Mouse (Mus musculus) cerebellum, postnatal 36 days (tissue): Measurements from ENCODE around the gene Vmp1.

Experiments used
- DNase-seq, 2 experiments: peaks; one replicate each; pipeline ENCODE4 v3.0.0; 2021 to 2022; ENCODE audit warnings: mixed read lengths in 2 of 2

Gene Vmp1

DNA sequence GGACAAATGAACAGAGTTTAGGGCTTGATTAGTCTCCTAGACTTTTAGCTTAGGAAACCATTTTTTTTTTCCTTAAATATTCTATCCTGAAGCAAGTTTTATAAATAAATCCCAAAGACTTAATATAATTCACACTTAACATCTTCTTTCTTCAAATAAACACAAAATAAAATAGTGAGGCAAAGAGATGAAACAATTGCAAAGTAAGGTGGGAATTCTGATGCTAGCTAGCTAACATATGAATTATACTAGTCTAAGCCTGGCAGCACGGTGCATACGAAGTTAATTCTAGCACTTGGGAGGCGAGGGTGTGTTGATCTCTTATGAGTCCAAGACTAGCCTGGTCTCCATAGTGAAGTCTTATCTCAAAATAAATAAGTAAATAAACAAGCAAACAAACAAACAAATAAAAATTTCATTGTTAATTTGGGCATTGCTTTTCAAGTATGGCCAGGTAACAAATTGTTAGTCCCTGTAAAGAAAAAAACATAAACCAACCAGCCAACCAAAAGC, 100.3 kb downstream of the Vmp1 start:
- no peak for DNase-seq

DNA sequence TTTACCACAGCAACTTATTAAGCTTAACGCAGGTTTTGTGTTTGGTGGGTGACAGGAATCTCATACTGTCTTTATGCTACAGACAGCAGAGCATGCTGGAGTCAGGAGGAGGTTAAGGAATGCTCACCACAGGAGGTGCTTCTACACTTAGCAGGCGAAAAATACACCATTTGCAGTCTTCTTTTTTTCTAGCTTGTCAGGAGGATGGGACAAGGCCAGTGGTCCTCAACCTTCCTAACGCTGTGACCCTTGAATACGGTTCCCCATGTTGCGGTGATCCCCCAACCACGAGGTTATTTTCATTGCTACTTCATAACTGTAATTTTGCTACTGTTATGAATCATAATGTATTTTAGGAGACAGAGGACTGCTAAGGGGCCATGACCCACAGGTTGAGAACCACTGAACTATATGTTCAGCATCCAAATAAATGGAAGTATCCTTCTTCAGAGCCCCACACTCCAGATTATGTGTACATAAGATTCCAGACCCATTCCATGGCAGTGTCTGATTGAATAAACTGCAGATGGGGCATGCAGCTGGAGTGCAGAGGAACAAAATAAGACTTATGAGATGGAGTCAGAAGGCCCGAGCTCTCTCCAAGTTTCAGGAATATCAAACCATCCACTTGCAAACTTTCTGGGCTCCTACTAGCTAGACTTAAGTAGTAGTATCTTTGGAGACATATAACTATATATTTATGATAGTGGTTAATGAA, 100.9 kb downstream of the Vmp1 start:
- no peak for DNase-seq

DNA sequence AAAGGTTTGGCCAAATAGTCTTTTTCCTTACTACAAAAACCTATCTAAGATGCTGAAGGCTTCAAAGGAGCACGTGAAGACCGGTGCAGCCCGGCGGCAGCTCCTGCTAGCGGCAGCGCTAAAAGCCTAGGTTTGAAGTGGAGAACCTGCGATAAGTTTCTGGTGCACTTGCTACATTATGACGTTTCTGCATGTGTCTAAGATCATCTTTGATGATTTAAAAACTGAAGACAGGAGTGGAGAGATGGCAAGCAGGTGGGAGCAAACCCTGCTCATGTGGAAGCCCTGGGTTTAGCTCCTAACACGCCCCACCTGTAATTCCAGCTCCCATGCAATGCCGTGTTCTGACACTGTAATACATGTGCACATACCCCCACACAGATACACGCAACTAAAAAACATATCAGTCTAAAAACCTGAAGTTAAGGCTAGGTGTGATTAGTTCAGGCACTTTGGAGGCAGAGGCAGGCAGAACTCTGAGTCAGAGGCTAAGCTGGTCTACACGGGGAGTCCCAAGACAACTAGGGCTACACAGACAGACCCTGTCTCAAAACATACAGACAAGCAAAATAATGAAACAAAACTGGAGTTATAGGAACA, 101.6 kb downstream of the Vmp1 start:
- DNase-seq = no peak

DNA sequence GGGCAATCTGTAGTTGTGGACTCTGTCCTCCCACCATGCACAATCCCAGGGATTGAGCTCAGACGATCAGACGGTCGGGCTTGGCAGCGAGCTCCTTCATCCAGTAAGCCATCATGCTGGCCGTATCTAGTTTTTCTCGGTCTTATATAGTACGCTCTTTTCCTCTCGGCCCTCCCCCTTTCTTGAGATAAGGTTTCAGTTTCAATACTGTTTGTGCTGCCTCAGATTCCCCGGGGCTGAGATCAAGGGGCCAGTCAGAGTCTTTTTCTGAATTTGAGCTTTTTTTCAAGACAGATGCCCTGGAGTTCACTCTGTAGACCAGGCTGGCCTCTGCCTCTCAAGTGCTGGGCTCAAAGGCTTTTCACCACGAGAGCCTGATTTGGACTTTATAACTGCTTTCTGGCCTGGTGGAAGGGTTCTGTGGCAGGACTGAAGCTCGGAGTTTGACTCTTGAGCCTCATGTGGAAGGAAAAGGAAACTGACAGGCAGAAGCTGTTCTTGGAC, 102.3 kb downstream of the Vmp1 start:
- DNase-seq = no peak

DNA sequence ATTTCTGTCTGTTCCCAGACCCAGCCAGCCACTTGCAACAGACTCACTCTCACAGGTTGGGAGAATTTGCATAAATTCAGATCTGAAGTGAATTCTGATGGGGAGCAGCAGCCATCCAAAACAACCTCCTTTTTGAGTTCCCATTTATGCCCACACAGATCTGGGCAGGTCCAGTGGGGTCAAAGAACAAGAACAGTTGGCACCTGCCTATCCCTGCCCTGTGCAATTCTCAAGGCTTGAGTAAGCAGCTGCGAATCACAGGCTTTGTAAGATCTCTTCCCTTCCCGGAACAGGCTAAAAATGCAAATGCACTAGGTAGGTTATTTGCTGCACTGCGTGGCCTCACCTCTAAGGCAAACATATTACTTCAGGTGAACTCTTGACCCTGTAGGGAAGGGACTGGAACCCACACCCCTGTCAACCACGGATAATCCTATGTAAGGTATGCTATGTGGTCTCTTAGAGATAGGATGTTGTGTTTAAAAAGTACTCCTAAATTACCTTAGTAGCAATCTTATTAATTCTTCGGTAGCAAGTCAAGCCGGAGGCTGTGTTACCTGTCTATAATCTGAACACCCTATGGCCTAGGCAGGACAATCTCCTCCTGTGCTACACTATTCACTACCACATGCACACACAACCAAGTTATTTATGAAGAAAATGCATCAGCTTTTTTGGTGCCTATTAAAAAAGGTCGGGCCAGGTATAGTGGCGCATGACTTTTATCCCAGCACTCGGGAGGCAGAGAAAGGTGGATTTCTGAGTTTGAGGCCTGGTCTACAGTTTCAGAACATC, 103.1 kb downstream of the Vmp1 start:
- no peak for DNase-seq

DNA sequence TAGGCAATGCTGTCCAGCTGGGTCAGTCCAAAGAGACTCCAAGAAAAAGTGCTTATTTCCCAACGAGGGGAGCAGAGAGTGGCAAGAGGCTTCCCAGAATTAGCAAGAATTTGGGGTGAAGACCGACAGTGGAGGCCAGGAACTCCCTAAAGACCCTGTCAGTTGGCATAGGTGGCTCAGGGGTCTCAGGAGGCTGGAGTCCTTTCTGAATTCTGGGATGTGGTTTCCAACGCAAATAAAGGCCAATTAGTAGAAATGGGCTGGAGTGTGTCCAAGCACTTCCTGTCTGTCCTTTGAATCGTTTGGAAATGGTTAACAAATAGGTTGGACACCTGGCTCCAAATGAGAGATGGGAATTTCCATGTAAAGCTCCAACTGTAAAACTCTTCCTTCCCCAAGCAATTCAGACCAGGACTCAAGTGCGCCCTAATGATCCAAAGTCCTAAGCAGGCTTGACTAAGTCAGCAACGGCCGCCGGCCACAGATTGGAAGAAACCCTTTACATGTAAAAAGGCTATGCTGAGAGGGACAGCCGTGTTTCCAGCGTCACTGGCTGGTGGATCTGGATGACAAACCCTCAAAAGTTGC, 103.8 kb downstream of the Vmp1 start:
- no peak for DNase-seq

DNA sequence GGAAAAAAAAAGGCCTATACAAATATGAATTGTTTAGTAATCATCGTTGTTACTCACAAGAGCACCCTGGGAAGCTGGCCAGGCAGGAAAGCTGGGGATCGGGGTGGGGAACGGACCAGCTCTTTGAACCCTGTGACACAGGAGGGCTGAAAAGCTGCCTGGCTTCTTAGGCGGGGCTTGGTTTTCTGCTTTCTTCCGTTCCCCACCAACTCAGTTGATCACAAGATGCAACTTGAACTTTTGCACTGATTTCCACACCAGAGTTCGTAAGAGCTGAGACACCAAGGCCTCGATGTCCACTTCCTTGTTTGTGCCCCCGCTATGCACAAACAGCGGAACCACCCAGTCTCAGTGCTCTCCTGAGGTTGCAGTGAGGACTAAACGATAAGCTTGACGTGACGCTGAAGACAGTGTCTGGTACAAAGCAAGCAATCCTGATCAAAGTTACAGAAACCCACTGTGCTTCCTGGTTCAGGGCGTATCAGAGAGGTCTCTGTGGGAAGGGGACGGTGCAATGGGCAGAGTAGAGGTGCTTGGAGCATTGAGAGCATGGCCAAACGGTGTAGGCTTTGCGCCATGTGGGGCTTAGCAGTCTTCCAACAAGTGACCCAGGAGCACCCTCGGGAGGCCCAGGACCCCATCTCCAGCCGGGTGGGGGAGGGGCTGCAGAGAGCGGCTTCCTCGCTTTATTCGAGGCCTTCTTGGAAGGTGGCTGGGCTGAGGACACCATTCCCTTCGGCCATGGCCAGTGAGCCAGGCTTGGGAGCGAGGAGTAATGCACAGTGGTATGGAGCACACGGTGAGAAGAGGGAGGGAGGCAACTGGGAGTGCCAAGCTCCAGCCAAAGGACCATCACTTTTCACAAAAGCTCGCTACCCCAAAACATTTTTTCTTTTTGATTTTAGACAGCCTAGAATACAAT, 104.6 kb downstream of the Vmp1 start:
- DNase-seq = no peak

DNA sequence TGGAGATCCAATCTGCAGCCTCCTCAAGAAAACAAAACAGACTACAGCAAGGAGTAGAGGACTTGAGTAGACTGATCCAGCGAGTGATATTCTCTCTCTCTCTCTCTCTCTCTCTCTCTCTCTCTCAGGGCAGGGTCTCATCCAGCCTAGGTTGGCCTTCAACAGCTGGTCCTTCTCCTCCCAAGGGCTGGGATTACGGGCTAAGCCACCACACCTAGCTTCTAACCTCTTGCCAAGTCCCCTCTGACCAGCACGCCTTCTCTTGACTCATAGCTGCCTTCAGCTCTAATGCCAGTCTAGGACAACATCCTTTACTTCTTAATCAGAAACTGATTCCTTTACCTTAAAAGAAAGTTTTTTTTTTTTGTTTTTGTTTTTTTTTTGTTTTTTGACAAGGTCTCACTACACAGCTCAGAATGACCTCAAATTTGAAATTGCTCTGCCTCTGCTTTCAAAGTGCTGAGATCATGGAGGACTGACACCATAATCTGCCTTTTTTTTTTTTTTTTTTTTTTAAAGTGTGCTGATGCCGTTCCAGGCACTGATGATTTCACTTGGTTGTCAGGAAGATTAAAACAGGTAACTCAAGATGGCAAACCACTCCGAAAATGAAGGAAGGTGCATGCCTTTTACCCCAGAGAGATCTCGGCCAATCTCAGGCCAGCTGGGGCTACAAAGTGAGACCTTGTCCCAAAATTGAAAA, 105.4 kb downstream of the Vmp1 start:
- no peak for DNase-seq

DNA sequence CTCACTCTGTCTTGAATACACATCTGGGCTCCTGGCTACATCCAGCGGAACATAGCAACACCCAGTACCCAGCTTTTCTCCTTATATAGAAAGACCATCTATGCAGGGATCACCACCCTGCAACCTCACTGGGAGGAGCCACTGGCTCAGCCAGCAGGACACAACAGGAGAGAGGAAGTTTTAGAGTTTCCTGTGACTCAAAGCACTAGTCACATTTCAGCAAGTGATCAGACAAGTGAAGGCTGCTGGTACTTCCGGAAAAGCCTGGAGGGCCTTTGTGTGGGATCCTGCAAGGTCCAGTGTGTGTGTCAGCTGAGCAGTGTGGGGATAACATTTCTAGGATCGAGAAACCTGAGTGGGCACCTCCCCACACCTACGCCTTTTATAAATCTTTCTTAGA, 106.4 kb downstream of the Vmp1 start:
- DNase-seq = no peak

DNA sequence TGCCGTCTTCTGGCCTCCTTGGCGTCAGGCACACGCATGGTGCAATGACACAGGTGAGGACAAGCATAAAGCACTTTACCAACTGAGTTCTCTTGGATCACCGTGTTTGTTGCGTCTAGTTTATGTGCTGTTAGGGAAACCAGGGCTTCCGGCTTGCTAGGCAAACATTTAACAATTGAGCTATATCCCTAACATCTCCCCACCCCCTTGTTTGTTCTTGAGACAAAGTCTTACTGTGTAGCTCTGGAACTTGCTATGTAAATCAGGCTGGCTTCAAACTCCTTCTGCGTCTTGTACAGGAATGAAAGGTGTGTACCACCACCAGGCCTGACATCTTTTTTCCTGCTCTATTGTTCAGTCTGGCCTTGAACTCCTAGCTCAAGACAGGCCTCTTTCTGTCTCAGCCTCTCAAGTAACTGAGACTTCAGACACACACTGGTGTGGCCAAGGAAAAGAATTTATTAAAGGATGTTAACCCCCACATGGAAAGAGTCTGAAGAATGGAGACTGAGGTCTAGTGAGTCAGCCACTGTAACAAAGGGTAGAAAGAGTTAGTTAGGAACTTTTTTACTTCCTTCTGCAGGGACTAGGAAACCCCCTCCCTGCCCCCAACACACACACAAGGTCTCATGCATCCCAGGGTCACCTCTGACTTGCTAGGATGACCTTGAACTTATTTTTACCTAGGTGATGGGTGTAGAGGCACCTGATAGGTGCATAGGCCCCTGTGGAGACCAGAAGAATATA, 107.8 kb downstream of the Vmp1 start:
- DNase-seq = no peak

DNA sequence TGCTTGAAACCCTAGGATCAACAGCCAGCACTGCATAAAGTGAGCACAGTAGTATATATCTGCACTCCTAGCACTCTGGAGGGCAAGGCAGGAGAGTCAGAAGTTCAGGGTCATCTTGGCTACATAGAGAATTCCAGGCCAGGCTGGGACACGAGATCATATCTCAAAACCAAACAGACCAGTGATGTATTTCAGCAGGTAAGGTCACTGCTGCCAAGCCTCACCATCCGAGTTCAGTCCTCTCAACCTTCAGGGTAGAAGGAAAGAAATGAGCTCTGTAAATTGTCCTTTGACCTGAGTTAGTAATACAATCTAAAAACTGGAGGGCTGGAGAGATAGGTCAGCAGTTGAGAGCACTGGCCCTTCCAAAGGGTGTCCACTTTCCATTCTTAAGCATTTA, 109.2 kb downstream of the Vmp1 start:
- no peak for DNase-seq

DNA sequence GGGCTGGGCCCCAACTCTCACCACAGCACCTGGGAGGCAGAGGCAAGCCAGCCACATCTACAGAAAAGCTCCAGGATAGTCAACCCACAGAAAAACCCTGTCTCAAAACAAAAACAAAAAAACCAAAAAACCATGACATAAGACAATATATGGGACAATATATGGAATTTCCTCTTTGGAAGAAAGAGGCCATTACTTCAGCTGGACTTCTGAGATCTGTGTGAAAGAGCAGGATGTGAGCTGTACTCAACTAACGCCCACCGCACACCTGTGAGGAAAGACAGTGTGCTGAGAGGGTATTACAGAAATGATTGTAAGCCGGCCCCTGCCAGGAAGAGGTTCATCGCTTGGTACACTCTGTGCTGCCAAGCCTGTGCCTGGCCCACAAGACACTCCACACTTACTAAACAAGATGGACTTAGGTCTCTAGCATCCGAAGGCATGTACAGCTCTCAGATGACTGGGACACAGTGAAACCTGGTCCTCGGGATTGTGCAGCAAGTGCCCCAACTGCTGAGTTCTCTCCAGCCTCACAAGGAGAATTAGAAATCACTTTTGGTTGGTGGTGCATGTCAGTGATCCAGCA, 109.9 kb downstream of the Vmp1 start:
- DNase-seq = no peak

DNA sequence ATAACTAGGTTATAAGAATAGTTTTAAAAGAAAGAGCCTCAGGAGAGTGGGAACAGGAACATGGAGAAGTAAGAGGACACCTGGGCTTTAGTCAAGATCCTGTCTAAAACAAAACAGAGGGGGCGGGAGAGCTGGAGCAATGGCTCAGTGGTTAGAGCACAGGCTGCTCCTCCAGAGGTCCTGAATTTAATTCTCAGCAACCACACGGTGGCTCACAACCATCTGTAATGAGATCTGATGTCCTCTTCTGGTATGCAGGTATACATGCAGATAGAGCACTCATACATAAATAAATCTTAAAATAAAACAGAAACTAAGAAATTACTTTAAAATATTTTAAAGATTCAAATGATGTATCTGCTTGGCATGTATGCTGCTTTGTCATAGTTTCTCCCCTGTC, 111.0 kb downstream of the Vmp1 start:
- DNase-seq = no peak

DNA sequence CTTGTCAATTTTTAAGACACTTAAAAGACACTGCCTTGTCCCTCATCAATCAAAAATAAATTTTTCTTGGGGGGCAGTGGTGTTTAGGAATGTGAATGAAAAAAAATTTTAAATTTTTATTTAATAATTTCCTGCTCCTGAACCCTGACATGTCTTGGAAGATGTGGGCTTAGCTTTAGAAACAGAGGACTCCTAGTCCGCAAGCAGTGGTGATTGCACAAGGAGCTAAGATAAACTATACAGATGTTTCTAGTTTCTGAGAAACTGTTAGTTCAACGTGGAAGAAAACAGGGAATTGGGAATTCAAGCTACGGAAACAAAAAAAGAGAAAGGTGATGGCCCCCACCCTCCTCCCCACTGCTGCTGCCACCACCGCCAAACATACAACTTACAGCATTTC, 111.8 kb downstream of the Vmp1 start:
- no peak for DNase-seq

DNA sequence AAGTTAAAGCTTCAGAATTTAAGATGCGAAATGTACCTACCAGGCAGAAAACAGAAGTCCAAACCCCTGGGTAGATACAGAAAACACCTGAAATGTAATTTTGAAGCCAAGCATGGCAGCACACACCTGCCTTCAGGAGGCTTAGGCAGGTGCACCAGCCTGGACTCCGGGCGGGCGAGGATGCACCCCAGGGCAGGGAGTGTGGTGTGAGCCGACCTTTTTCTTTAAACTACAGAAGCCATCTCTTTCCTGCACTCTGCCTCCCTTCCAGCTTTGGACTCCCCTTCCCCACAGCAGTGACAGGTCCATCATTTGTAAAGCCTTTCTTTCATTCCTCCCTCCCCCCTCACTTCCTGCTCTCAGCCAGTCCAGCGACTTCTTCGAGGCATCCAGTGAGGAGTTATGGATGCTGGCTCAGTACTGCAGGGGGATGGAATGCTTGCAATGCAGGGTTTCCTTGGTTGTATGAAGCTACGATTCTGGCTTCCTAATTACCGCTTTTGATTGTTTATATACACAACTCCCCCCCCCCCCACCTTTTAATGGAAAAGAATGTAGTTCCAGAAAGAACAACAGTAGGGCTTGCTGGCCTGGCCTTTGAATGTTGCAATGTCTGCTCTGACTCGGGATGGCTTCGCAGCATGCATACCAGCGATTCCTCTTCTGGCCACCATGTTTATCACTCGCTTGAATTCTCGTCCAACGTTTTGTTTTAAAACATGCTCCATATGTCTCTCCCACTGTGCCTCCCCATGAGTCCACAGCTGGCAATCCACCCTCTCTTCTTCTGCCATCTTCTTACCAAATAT, 112.4 kb downstream of the Vmp1 start:
- peak in 1 of 2 experiments; percentile 10 for DNase-seq

DNA sequence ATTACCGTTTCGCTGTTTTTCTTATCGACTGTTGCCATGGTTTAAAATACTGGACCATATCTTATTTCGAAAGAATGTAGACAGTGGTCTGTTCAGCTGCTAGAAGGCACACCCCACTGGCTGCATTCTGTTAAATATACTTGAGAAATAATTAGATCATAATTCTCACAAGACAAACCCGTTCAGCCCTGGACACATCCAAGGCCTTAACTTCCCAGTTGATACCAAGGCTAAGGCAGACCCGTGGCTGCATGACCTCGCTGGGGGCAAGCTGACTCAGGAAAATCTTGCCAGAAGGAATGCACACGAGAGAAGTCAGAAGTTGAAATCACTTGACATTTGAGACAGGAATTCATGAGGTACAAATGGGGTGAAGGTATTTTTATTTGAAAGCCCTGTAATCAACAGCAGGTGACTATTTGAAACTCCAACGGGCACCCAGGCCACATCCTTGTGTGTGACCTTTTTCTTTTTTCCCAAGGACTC, 113.3 kb downstream of the Vmp1 start:
- no peak for DNase-seq

DNA sequence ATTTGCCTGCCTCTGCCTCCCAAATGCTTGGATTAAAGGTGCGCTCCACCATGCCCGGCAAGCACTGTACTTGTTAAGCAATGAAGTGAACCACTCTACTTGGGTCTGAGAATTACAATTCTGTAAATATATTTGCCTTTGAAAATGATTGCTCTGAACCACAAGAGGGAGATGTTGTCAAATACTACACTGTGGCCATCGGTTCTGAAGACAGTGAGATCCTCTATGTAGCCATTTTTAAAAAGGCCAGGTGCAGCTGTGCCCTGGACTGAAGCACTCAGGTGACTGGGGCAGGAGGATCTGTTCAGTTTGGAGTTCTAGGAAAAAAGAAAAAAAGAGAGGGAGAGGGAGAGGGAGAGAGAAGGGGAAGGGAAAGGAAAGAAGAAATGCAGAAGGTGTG, 115.2 kb downstream of the Vmp1 start:
- no peak for DNase-seq

DNA sequence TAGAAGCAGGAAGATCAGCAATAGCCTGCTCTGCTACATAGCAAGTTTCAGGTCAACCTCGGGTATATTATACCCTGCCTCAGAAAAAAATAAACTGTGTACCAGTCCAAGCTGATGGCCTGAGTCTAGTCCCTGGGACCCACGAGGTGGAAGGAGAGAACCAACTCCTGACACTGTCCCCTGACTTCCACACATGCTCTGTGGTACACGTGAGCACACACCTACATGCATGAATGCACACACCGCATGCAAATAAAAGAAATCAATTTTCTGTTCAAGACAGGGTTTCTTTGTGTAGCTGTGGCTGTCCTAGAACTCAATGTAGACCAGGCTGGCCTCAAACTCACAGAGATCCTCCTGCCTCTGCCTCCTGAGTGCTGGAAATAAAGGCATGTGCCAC, 125.4 kb downstream of the Vmp1 start:
- DNase-seq = no peak

DNA sequence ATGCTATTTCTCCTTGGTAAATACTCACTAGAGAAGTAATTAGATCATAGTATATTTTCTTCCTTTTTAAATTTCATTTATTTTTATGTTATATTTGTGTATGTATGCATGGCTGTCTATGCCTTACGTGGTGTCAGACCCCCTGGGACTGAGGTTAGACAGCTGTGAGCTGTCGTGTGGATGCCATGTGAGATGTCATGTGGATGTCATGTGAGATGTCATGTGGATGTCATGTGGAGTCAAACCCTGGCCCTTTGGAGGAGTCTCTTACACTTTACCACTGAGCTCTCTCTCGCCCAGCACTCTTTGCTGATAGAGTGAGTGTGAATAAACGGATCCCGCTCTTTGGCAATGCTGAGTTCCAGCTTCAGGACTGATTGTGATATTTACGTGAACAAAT, 130.1 kb downstream of the Vmp1 start:
- DNase-seq = no peak
